In the genomic region with DNA sequence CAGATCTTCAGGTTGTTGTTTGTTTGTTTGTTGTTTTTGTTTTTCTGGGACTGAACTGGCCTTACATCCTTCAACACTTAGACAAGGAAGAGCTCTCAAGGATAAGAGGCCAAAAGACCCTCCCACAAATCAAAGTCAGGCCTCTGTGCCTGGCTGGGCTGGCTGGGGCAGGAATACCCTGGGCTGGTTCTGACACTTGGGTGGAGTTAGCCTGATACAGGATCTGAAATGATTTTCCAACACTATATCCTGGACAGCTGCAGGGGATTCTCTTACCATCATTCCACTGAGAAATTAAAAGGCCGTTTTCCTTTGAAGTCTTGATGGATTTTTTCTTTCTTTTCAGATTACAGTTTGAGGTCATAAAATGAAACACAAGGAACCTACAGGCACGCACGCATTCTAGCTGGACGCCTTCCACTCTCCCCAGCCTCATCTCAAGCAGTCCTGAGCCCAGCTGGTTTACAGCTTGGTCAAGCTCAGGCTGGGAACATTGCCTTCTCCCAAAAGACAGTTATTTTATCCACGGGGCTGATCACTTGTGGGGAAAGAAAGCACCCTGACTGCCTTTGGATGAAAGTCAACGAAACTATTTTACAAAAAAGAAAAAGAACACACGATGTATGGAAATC, we compare ENCODE assay signal across 15 mouse cellular contexts.
DNase-seq lines count a peak whose midpoint lies in the region; ATAC-seq and TF ChIP-seq lines count a peak whose summit lies in the region.
"Had no signal": no experiment of that assay in that cellular context is flagged by ENCODE, and none has a peak within 500 bp of the region (broad histone marks: within the 10 kb centered on the region; RNA-seq: fewer than 3 reads in every experiment).

No protein-coding gene starts in this region.

- no peaks in the 10 kb centered on the region for H3K9me3 ChIP-seq in kidney, embryonic 16.5 days (ENCODE audit: low read length)
- H3K9me3 ChIP-seq in kidney, embryonic 15.5 days (replicated peaks): no peaks in the 10 kb centered on the region
- H3K9me3 ChIP-seq: embryonic facial prominence, embryonic 13.5 days; midbrain, embryonic 13.5 days had no signal

- 28% methylated on average over 7 of the region's 7 CpGs for WGBS in kidney, embryonic 16.5 days
- 33% methylated on average over 7 of the region's 7 CpGs for WGBS in kidney, embryonic 15.5 days

- no peak for ATAC-seq in kidney, embryonic 16.5 days (ENCODE audit: low FRiP score, low TSS enrichment)
- ATAC-seq in kidney, embryonic 15.5 days (replicated peaks; ENCODE audit: low FRiP score): no peak
- ATAC-seq: inflammation-experienced regulatory T-cells, adult 6 months; midbrain, embryonic 13.5 days had no signal

- no peaks in the 10 kb centered on the region for H3K4me1 ChIP-seq in kidney, embryonic 16.5 days (ENCODE audit: insufficient read depth, low read length)
- H3K4me1 ChIP-seq in kidney, embryonic 15.5 days: no peaks in the 10 kb centered on the region; the same call in none of the 2 replicates
- H3K4me1 ChIP-seq: embryonic facial prominence, embryonic 13.5 days; midbrain, embryonic 13.5 days had no signal

- no peak overlapping the region for H3K4me3 ChIP-seq in gastrocnemius, adult 2 months
- no peak overlapping the region for H3K4me3 ChIP-seq in kidney, embryonic 16.5 days (ENCODE audit: low read length)
- H3K4me3 ChIP-seq in kidney, embryonic 15.5 days (replicated peaks): no peak overlapping the region
- H3K4me3 ChIP-seq: embryonic facial prominence, embryonic 13.5 days; heart, adult 2 months; midbrain, embryonic 13.5 days; myocyte had no signal

- no peaks in the 10 kb centered on the region for H3K27me3 ChIP-seq in kidney, embryonic 16.5 days (ENCODE audit: insufficient read depth, low read length)
- no peaks in the 10 kb centered on the region for H3K27me3 ChIP-seq in kidney, embryonic 15.5 days
- H3K27me3 ChIP-seq: embryonic facial prominence, embryonic 13.5 days; midbrain, embryonic 13.5 days had no signal

- intact Hi-C loops in gastrocnemius, adult 2 months (cut with DNase I): loop anchor here (5.0 kb wide), 1 partner anchor 43 kb away; no protein-coding TSS in a partner anchor
- intact Hi-C loops in gastrocnemius, postnatal 14 days (cut with DNase I; ENCODE audit: low total_unique reads): no loop called here

- H3K9ac ChIP-seq in kidney, embryonic 16.5 days (replicated peaks; ENCODE audit: low read length): no peak overlapping the region
- no peak overlapping the region for H3K9ac ChIP-seq in kidney, embryonic 15.5 days
- H3K9ac ChIP-seq: embryonic facial prominence, embryonic 13.5 days; midbrain, embryonic 13.5 days had no signal

- no peak for TF ChIP-seq CTCF in gastrocnemius, adult 2 months (IDR thresholded peaks at IDR 0.05)

- peak; percentile 45 for DNase-seq in gastrocnemius, adult 2 months
- DNase-seq in gastrocnemius, postnatal 25 days: no peak
- peak; percentile 40 for DNase-seq in gastrocnemius, postnatal 14 days
- DNase-seq in lung, postnatal 4 days: peak; percentile 23 to 78
- no peak for DNase-seq in embryo, embryonic 11 days
- DNase-seq in liver: no peak
- DNase-seq: thymus, postnatal 4 days had no signal

- H3K27ac ChIP-seq in gastrocnemius, adult 2 months: peak overlapping the region; percentile 68
- peak overlapping the region; percentile 59; the same call in 1 of the 2 replicates for H3K27ac ChIP-seq in kidney, embryonic 16.5 days (ENCODE audit: low read length)
- H3K27ac ChIP-seq in kidney, embryonic 15.5 days: no peak overlapping the region
- H3K27ac ChIP-seq: embryonic facial prominence, embryonic 13.5 days; heart, adult 2 months; macrophage; midbrain, embryonic 13.5 days had no signal

- no peaks in the 10 kb centered on the region for H3K36me3 ChIP-seq in kidney, embryonic 16.5 days (ENCODE audit: insufficient read depth, low read length)
- H3K36me3 ChIP-seq in kidney, embryonic 15.5 days: no peaks in the 10 kb centered on the region
- H3K36me3 ChIP-seq: embryonic facial prominence, embryonic 13.5 days; midbrain, embryonic 13.5 days had no signal

- no peak overlapping the region for H3K4me2 ChIP-seq in kidney, embryonic 16.5 days (replicated peaks; ENCODE audit: low read depth, low read length)
- no peak overlapping the region for H3K4me2 ChIP-seq in kidney, embryonic 15.5 days
- H3K4me2 ChIP-seq: embryonic facial prominence, embryonic 13.5 days; midbrain, embryonic 13.5 days had no signal

Comparison
In these comparisons a context has a peak if more than half of its experiments do, and no peak if none do; other contexts are left out.
1. DNase-seq: peak in gastrocnemius, adult 2 months (single experiment), gastrocnemius, postnatal 14 days (single experiment) and lung, postnatal 4 days (2 of 2); none in gastrocnemius, postnatal 25 days (single experiment), embryo, embryonic 11 days (single experiment) and liver (single experiment).